Mouse (Mus musculus): ENCODE results near the gene Tpbpb. TPM values are rescaled to one million over a fixed set of nuclear protein-coding genes. Genes with fewer than 3 reads are reported as not detected.
"Not testable (repeated sequence)": the region's sequence is repeated elsewhere in the genome, so short reads cannot be mapped to it uniquely, and the experiment has no call there.

The Tpbpb gene
- polyA plus RNA-seq (2014; fragmentation: Nextera tagmentation; extraction: Ambion mirVana): not detected in 2 replicates

DNA sequence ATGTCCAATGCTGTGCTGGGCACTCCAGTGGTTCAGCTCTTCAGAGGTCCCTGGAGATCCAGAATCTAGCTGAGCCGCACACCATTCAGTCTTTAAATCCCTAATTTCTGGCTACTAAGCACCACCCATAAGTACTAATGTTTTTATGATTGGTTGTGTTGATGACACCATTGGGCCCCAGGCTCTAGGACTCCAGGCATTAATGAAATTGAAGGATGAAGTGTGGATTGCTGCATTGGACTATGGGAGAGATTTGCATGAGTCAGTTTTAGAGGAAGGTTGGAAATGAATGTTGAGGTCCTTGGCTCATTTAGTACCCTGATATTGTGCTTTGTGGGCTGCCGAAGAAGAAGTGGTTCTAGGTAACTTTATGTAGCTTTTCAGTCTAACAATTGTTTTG, at the start of gene Tpbpb:
Tpbpb (minus strand) TSS at position 101 of the 400 bp plus-strand sequence.
- H3K27ac ChIP-seq (replicated peaks; ENCODE audit: low read depth, low read length); H3K36me3 ChIP-seq (ENCODE audit: control insufficient read depth, insufficient read depth, low read length); ATAC-seq (ENCODE audit: low FRiP score, low TSS enrichment); H3K27me3 ChIP-seq (ENCODE audit: control insufficient read depth, insufficient read depth, low read length); H3K4me2 ChIP-seq (ENCODE audit: low read length); H3K4me1 ChIP-seq (ENCODE audit: control insufficient read depth, insufficient read depth, low read length); H3K9me3 ChIP-seq (ENCODE audit: control insufficient read depth, low read length); DNase-seq; H3K9ac ChIP-seq (replicated peaks; ENCODE audit: low read length); H3K4me3 ChIP-seq (replicated peaks; ENCODE audit: low read depth, low read length): not testable (repeated sequence)
- WGBS: 81% methylated on average over 2 of the region's 2 CpGs

DNA sequence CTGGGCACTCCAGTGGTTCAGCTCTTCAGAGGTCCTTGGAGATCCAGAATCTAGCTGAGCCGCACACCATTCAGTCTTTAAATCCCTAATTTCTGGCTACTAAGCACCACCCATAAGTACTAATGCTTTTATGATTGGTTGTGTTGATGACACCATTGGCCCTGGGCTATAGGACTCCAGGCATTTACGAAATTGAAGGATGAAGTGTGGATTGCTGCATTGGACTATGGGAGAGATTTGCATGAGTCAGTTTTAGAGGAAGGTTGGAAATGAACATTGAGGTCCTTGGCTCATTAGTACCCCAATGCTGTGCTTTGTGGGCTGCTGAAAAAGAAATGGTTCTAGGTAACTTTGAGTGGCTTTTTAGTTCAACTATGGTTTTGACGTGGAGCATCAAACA, 37.2 kb upstream of the Tpbpb start, which contains the start of gene Tpbpa:
Tpbpa (minus strand) TSS at position 101 of the 400 bp plus-strand sequence.
- not testable (repeated sequence) for ATAC-seq (ENCODE audit: low FRiP score, low TSS enrichment); H3K4me2 ChIP-seq (ENCODE audit: low read length); H3K36me3 ChIP-seq (ENCODE audit: control insufficient read depth, insufficient read depth, low read length); H3K4me3 ChIP-seq (replicated peaks; ENCODE audit: low read depth, low read length); DNase-seq; H3K9ac ChIP-seq (replicated peaks; ENCODE audit: low read length); H3K4me1 ChIP-seq (ENCODE audit: control insufficient read depth, insufficient read depth, low read length); H3K27me3 ChIP-seq (ENCODE audit: control insufficient read depth, insufficient read depth, low read length); H3K27ac ChIP-seq (replicated peaks; ENCODE audit: low read depth, low read length)
- peaks cover 17% of the 10 kb centered on the region for H3K9me3 ChIP-seq (ENCODE audit: control insufficient read depth, low read length)
- WGBS: 77% methylated on average over 3 of the region's 3 CpGs

DNA sequence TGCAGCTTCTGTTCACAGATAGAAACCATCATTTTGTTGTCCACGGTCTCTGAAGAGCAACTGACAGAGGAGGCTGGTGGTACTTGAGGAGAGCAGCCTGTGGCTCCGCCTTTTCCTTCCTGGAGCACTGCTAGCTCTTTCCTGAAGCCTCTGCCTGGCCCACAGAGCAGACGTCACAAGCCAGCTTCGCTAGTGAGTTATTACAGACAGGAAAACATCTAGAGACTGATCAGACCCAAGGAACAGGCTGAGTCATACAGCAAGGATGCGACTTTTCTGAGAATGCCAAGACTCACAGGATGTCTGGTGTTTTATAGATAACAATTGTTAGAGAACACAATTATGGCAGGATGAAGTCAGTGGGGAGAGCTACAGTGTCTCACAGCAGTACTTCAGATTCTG, 31.8 kb upstream of the Tpbpb start, which contains the start of the genes Gm49391 and Ctla2a:
Gm49391 (minus strand) TSS at position 72 of the 402 bp plus-strand sequence.
Ctla2a (minus strand) TSS at position 126 of the 402 bp plus-strand sequence.
- Histone ChIP-seq H3K27me3 (ENCODE audit: control insufficient read depth, insufficient read depth, low read length) (no peaks in the 10 kb centered on the region), H3K4me3 (replicated peaks; ENCODE audit: low read depth, low read length) (no peak within 1 kb of the TSS), H3K4me1 (ENCODE audit: control insufficient read depth, insufficient read depth, low read length) (no peaks in the 10 kb centered on the region), H3K36me3 (ENCODE audit: control insufficient read depth, insufficient read depth, low read length) (no peaks in the 10 kb centered on the region), H3K4me2 (ENCODE audit: low read length) (no peak within 1 kb of the TSS), H3K9ac (replicated peaks; ENCODE audit: low read length) (no peak within 1 kb of the TSS), H3K27ac (replicated peaks; ENCODE audit: low read depth, low read length) (no peak within 1 kb of the TSS), H3K9me3 (ENCODE audit: control insufficient read depth, low read length) (peaks cover 5% of the 10 kb centered on the region; the same call in 1 of the 2 replicates)
- no peak for ATAC-seq (ENCODE audit: low FRiP score, low TSS enrichment)
- DNase-seq: peak; percentile 0
- WGBS: 65% methylated on average over 5 of the region's 5 CpGs

DNA sequence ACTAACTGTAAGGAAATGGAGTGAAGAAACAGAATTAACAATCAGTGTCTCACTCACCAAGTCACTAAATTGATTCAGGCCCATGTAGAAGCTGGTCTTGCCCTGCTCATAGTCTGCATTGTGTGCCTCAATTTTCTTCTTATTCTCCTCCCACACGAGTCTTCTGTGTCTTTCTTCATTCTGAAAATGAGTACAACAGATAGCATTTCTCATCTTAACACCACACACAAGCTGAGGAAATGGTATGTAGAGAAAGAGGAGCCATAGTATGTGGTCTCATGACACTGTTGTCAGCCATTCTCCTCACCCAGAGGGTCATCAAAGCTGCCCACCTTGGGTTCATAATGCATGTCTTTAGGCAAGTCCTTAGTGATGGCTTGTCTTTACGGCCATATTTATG, 30.8 kb upstream of the Tpbpb start, which contains the start of gene Gm49393:
Gm49393 (minus strand) TSS at position 101 of the 400 bp plus-strand sequence.
- DNase-seq; H3K27me3 ChIP-seq (ENCODE audit: control insufficient read depth, insufficient read depth, low read length); H3K4me1 ChIP-seq (ENCODE audit: control insufficient read depth, insufficient read depth, low read length); H3K9me3 ChIP-seq (ENCODE audit: control insufficient read depth, low read length); H3K4me3 ChIP-seq (replicated peaks; ENCODE audit: low read depth, low read length); H3K9ac ChIP-seq (replicated peaks; ENCODE audit: low read length); H3K4me2 ChIP-seq (ENCODE audit: low read length); H3K36me3 ChIP-seq (ENCODE audit: control insufficient read depth, insufficient read depth, low read length); H3K27ac ChIP-seq (replicated peaks; ENCODE audit: low read depth, low read length); ATAC-seq (ENCODE audit: low FRiP score, low TSS enrichment): not testable (repeated sequence)
- 66% methylated on average over 2 of the region's 2 CpGs for WGBS

DNA sequence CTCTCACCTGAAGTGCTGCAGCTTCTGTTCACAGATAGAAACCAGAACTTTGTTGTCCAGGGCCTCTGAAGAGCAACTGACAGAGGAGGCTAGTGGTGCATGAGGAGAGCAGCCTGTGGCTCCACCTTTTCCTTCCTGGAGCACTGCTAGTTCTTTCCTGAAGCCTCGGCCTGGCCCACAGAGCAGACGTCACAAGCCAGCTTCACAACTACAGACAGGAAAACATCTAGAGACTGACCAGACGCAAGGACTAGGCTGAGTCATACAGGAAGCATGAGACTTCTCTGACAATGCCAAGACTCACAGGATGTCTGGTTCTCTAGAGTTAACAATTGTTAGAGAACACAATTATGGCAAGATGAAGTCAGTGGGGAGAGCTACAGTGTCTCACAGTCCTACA, 7.4 kb downstream of the Tpbpb start, which contains the start of gene Ctla2b:
Ctla2b (minus strand) TSS at position 120 of the 400 bp plus-strand sequence.
- DNase-seq (no peak), ATAC-seq (ENCODE audit: low FRiP score, low TSS enrichment) (no peak)
- Histone ChIP-seq H3K4me1 (ENCODE audit: control insufficient read depth, insufficient read depth, low read length) (no peaks in the 10 kb centered on the region), H3K27me3 (ENCODE audit: control insufficient read depth, insufficient read depth, low read length) (no peaks in the 10 kb centered on the region), H3K27ac (replicated peaks; ENCODE audit: low read depth, low read length) (no peak within 1 kb of the TSS), H3K4me3 (replicated peaks; ENCODE audit: low read depth, low read length) (no peak within 1 kb of the TSS), H3K9ac (replicated peaks; ENCODE audit: low read length) (no peak within 1 kb of the TSS), H3K9me3 (ENCODE audit: control insufficient read depth, low read length) (0 out of 2 replicates have a peak, but pooled peaks cover 4% of the 10 kb centered on the region), H3K36me3 (ENCODE audit: control insufficient read depth, insufficient read depth, low read length) (no peaks in the 10 kb centered on the region), H3K4me2 (ENCODE audit: low read length) (no peak within 1 kb of the TSS)
- 94% methylated on average over 3 of the region's 3 CpGs for whole genome bisulfite sequencing

DNA sequence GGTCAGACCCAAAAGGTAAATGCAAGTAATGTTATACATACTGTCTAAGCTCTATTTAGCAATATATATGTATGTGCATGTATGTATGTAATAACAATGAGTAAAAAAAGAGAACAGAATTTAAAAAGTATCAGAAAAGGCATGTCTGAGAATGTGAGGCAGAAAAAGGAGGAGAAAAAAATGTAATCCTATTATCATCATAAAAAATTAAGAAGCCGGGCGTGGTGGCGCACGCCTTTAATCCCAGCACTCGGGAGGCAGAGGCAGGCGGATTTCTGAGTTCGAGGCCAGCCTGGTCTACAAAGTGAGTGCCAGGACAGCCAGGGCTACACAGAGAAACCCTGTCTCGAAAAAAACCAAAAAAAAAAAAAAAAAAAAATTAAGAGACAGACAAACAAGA, 7.9 kb downstream of the Tpbpb start, which contains the start of gene Gm49392:
Gm49392 (minus strand) TSS at position 101 of the 400 bp plus-strand sequence.
- not testable (repeated sequence) for H3K9me3 ChIP-seq (ENCODE audit: control insufficient read depth, low read length); H3K36me3 ChIP-seq (ENCODE audit: control insufficient read depth, insufficient read depth, low read length); H3K9ac ChIP-seq (replicated peaks; ENCODE audit: low read length); H3K4me2 ChIP-seq (ENCODE audit: low read length); H3K4me1 ChIP-seq (ENCODE audit: control insufficient read depth, insufficient read depth, low read length); H3K27me3 ChIP-seq (ENCODE audit: control insufficient read depth, insufficient read depth, low read length); H3K27ac ChIP-seq (replicated peaks; ENCODE audit: low read depth, low read length); H3K4me3 ChIP-seq (replicated peaks; ENCODE audit: low read depth, low read length); ATAC-seq (ENCODE audit: low FRiP score, low TSS enrichment); DNase-seq
- 85% methylated on average over 8 of the region's 8 CpGs for WGBS

DNA sequence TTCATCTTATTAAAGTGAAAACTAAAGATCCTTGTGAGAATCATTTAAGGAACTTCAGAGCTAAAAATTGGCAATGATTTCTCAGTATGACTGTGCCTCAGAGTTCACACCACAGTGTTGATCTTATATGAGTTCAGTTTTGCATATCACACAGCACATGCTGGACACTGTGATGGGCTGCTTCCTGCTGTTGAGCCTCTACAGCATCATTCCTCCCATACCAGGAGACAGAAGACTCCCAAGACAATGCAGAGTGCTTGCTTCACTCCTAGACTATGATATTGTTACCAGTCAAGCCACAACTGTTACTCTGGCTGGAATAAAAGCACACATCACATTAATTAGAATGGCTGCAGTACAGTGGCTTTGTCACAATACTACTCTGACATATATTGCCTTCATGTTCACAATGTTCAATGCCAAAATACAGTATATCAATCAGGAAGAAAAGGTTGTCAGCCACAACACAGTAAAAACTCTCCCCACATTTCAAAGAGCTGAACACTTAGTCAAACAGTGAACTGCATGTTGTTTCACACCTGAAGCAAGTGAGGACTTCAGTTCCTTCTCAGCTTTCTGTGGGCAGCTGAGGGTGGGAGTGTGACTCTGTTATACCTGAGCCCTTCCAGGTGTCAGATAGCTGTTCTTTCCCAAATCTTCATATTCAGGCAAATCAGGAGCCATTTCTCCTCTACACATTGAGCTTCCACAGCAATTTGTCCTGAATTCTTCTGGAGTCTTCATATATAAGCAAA, 9.1 kb downstream of the Tpbpb start:
- no peak overlapping the region for H3K4me2 ChIP-seq (ENCODE audit: low read length)
- H3K36me3 ChIP-seq (ENCODE audit: control insufficient read depth, insufficient read depth, low read length): no peaks in the 10 kb centered on the region
- no peaks in the 10 kb centered on the region for H3K27me3 ChIP-seq (ENCODE audit: control insufficient read depth, insufficient read depth, low read length)
- H3K9me3 ChIP-seq (ENCODE audit: control insufficient read depth, low read length): 0 out of 2 replicates have a peak, but pooled peaks cover 4% of the 10 kb centered on the region
- no peak overlapping the region for H3K4me3 ChIP-seq (replicated peaks; ENCODE audit: low read depth, low read length)
- H3K9ac ChIP-seq (replicated peaks; ENCODE audit: low read length): no peak overlapping the region
- H3K27ac ChIP-seq (replicated peaks; ENCODE audit: low read depth, low read length): no peak overlapping the region
- no peaks in the 10 kb centered on the region for H3K4me1 ChIP-seq (ENCODE audit: control insufficient read depth, insufficient read depth, low read length)
- ATAC-seq (ENCODE audit: low FRiP score, low TSS enrichment): no peak
- no peak for DNase-seq

DNA sequence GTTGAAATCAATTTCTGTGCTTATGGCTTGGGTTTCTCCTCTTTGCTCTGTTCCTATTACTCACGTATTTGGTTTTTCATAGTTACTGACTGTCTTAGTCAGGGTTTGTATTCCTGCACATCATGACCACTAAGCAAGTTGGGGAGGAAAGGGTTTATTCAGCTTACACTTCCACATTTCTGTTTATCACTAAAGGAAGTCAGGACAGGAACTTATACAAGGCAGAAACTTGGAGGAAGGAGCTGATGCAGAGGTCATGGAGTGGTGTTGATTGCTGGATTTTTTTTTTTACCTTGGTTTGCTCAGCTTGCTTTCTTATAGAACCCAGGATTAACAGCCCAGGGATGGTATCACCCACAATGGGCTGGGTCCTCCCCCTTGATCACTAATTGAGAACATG, 12.4 kb downstream of the Tpbpb start:
- Histone ChIP-seq H3K36me3 (ENCODE audit: control insufficient read depth, insufficient read depth, low read length) (no peaks in the 10 kb centered on the region), H3K4me1 (ENCODE audit: control insufficient read depth, insufficient read depth, low read length) (no peaks in the 10 kb centered on the region), H3K4me2 (ENCODE audit: low read length) (no peak overlapping the region), H3K4me3 (replicated peaks; ENCODE audit: low read depth, low read length) (no peak overlapping the region), H3K27me3 (ENCODE audit: control insufficient read depth, insufficient read depth, low read length) (no peaks in the 10 kb centered on the region), H3K9ac (replicated peaks; ENCODE audit: low read length) (no peak overlapping the region), H3K27ac (replicated peaks; ENCODE audit: low read depth, low read length) (no peak overlapping the region), H3K9me3 (ENCODE audit: control insufficient read depth, low read length) (no peaks in the 10 kb centered on the region)
- DNase-seq: no peak
- 82% methylated on average over 1 of the region's 1 CpGs for WGBS
- ATAC-seq (ENCODE audit: low FRiP score, low TSS enrichment): no peak

DNA sequence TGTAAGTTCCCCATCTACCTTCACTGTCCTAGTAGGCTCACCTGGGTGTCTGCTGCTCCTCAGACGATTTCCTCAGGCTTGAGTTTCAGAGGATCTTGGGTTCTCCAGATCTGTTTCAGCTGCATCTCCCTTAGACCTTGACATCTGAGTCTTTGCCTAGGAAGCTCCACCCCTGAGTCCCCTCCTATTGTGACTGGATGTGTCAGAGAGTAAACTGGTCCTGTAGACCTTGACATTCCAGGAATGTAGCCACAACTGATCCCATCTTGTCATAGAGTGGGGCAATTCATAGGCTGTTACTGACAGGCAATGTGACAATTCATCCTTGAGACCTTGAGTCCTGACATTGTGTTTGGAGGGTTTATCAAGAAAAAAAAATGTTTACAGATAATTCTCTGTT, 40.4 kb downstream of the Tpbpb start, which contains the start of gene 4930486L24Rik:
4930486L24Rik (minus strand) TSS at position 195 of the 400 bp plus-strand sequence.
- Histone ChIP-seq H3K4me1 (ENCODE audit: control insufficient read depth, insufficient read depth, low read length) (no peaks in the 10 kb centered on the region), H3K9me3 (ENCODE audit: control insufficient read depth, low read length) (no peaks in the 10 kb centered on the region), H3K36me3 (ENCODE audit: control insufficient read depth, insufficient read depth, low read length) (no peaks in the 10 kb centered on the region), H3K27me3 (ENCODE audit: control insufficient read depth, insufficient read depth, low read length) (no peaks in the 10 kb centered on the region), H3K4me2 (ENCODE audit: low read length) (no peak within 1 kb of the TSS), H3K9ac (replicated peaks; ENCODE audit: low read length) (no peak within 1 kb of the TSS), H3K27ac (replicated peaks; ENCODE audit: low read depth, low read length) (no peak within 1 kb of the TSS), H3K4me3 (replicated peaks; ENCODE audit: low read depth, low read length) (no peak within 1 kb of the TSS)
- WGBS: 72% methylated on average over 1 of the region's 1 CpGs
- DNase-seq (no peak), ATAC-seq (ENCODE audit: low FRiP score, low TSS enrichment) (no peak)
